Mouse (Mus musculus): Measurements from ENCODE around the gene Adamts14. TPM values are rescaled to one million over a fixed set of nuclear protein-coding genes. Genes with fewer than 3 reads are reported as not detected.

Adamts14 gene
- polyA plus RNA-seq, 1 experiment from 2014 or later = 0.37 TPM

DNA sequence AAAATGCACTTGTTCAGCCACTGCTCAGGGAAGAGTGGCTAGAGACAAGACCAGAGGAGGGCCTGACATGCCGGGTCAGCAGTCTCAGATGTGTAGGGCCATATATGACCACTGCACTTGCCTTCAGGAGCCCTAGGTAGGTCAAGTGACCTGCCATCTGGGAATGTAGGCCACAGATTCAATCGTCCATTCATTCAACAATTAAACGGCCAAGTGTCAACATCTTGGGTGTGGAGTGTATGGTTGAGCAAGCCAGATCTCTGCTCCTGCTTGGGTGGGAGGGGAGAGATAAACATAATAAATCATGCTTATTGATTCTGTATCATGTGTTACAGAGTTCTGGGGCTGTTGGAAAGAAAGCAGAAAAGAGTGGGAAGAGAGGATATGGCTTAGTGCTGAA lies 114.6 kb downstream of the Adamts14 start:
- H3K27ac ChIP-seq (ENCODE audit: low read depth, low read length) = no peak overlapping the region
- H3K27me3 ChIP-seq (ENCODE audit: control insufficient read depth, insufficient read depth, low read length) = no peaks in the 10 kb centered on the region
- 82% methylated on average over 3 of the region's 3 CpGs for WGBS
- H3K4me3 ChIP-seq (ENCODE audit: low read depth, low read length) = no peak overlapping the region
- no peak overlapping the region for H3K9ac ChIP-seq (ENCODE audit: low read depth, low read length)
- H3K4me2 ChIP-seq (replicated peaks; ENCODE audit: low read depth, low read length) = no peak overlapping the region
- no peaks in the 10 kb centered on the region for H3K9me3 ChIP-seq (ENCODE audit: control insufficient read depth, low read length)
- no peaks in the 10 kb centered on the region for H3K4me1 ChIP-seq (replicated peaks; ENCODE audit: control insufficient read depth, insufficient read depth, low read length)
- ATAC-seq (ENCODE audit: low FRiP score) (no peak), DNase-seq (ENCODE audit: low spot score) (no peak)
- H3K36me3 ChIP-seq (ENCODE audit: control insufficient read depth, insufficient read depth, low read length) = no peaks in the 10 kb centered on the region

DNA sequence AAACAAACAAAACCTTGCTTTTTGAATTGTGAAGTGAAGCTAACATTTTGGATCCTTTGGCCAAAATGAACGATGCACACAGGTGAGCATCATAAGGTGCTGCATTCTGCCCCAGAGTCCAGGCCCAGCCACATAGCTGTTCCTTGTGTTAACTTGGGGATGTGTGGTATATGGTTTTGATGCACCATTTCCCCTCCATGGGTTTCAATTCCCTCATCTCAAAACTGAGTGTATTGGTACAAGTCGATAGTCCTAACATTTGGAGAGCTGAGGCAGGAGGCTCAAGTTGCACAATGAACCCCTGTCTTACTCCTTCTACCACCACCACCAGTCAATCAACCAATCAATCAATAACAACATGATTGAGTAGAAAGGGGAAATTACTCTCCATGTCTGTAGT lies 116.8 kb downstream of the Adamts14 start:
- Histone ChIP-seq H3K4me2 (replicated peaks; ENCODE audit: low read depth, low read length) (no peak overlapping the region), H3K4me1 (replicated peaks; ENCODE audit: control insufficient read depth, insufficient read depth, low read length) (no peaks in the 10 kb centered on the region), H3K9me3 (ENCODE audit: control insufficient read depth, low read length) (no peaks in the 10 kb centered on the region), H3K36me3 (ENCODE audit: control insufficient read depth, insufficient read depth, low read length) (no peaks in the 10 kb centered on the region), H3K27ac (ENCODE audit: low read depth, low read length) (no peak overlapping the region), H3K4me3 (ENCODE audit: low read depth, low read length) (no peak overlapping the region), H3K27me3 (ENCODE audit: control insufficient read depth, insufficient read depth, low read length) (no peaks in the 10 kb centered on the region), H3K9ac (ENCODE audit: low read depth, low read length) (no peak overlapping the region)
- ATAC-seq (ENCODE audit: low FRiP score) = no peak
- no peak for DNase-seq (ENCODE audit: low spot score)
- 91% methylated on average over 2 of the region's 2 CpGs for WGBS

DNA sequence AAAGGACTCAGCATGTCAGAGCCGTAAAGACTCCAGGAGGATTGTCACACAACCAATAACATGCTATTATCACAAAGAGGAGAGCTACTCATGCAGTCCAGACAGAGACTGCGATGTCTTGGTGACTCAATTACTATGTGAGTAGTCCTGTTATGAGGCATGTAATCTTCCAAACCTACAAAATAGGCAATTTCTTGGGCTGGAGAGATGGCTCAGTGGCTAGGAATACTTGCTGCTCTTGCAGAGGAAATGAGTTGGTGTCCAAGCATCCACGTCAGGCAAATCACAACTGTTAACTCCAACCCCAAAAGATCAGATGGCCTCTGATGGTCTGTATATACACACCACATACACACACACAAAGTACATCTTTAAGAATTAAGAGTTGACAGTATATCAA lies 117.6 kb downstream of the Adamts14 start:
- no peak overlapping the region for H3K4me3 ChIP-seq (ENCODE audit: low read depth, low read length)
- no peaks in the 10 kb centered on the region for H3K4me1 ChIP-seq (replicated peaks; ENCODE audit: control insufficient read depth, insufficient read depth, low read length)
- H3K4me2 ChIP-seq (replicated peaks; ENCODE audit: low read depth, low read length) = no peak overlapping the region
- H3K9ac ChIP-seq (ENCODE audit: low read depth, low read length) = no peak overlapping the region
- ATAC-seq (ENCODE audit: low FRiP score) (no peak), DNase-seq (ENCODE audit: low spot score) (no peak)
- 85% methylated on average over 3 of the region's 3 CpGs for WGBS
- no peaks in the 10 kb centered on the region for H3K36me3 ChIP-seq (ENCODE audit: control insufficient read depth, insufficient read depth, low read length)
- H3K27ac ChIP-seq (ENCODE audit: low read depth, low read length) = no peak overlapping the region
- no peaks in the 10 kb centered on the region for H3K27me3 ChIP-seq (ENCODE audit: control insufficient read depth, insufficient read depth, low read length)
- no peaks in the 10 kb centered on the region for H3K9me3 ChIP-seq (ENCODE audit: control insufficient read depth, low read length)

DNA sequence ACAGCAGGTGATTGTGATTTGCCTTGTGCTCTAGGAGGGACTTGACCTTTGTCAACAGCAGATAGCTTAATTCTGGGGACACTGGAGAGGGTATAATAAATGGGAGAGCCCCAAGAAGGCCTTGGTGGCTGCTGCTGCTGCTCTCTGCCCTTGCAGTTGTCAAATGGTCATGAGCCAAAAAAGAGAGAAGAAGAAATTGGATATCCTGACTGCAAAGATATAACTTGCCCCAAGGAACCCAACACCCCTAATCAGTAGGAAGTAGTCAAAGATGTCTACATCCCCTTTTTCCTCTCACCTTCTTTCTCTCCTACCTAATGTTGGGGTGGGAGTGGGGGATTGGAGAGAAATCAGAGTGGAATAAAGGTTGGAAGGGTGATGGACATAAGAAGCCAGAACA lies 121.1 kb downstream of the Adamts14 start:
- H3K4me1 ChIP-seq (replicated peaks; ENCODE audit: control insufficient read depth, insufficient read depth, low read length) = no peaks in the 10 kb centered on the region
- H3K9me3 ChIP-seq (ENCODE audit: control insufficient read depth, low read length) = no peaks in the 10 kb centered on the region
- no peaks in the 10 kb centered on the region for H3K36me3 ChIP-seq (ENCODE audit: control insufficient read depth, insufficient read depth, low read length)
- no peaks in the 10 kb centered on the region for H3K27me3 ChIP-seq (ENCODE audit: control insufficient read depth, insufficient read depth, low read length)
- no peak overlapping the region for H3K9ac ChIP-seq (ENCODE audit: low read depth, low read length)
- no peak overlapping the region for H3K4me3 ChIP-seq (ENCODE audit: low read depth, low read length)
- H3K27ac ChIP-seq (ENCODE audit: low read depth, low read length) = no peak overlapping the region
- no peak overlapping the region for H3K4me2 ChIP-seq (replicated peaks; ENCODE audit: low read depth, low read length)
- no peak for ATAC-seq (ENCODE audit: low FRiP score)
- no peak for DNase-seq (ENCODE audit: low spot score)

DNA sequence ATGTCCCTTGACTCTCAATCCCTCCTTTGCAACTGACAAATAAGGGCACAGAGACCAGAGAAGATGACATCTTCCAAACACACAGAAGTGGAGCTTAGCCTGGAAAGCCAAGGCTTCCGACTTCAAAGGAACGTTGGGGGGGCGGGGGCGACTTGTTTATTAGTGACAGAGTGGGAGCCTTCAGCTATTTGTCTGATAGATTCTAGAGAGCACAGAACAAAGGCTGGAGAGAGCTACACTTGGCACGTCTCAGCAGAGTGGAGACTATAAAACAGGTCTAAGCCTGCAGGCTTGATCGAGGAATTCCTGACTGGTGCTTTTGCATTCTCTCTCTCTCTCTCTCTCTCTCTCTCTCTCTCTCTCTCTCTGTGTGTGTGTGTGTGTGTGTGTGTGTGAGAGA lies 122.6 kb downstream of the Adamts14 start:
- DNase-seq (ENCODE audit: low spot score) = no peak
- no peaks in the 10 kb centered on the region for H3K36me3 ChIP-seq (ENCODE audit: control insufficient read depth, insufficient read depth, low read length)

DNA sequence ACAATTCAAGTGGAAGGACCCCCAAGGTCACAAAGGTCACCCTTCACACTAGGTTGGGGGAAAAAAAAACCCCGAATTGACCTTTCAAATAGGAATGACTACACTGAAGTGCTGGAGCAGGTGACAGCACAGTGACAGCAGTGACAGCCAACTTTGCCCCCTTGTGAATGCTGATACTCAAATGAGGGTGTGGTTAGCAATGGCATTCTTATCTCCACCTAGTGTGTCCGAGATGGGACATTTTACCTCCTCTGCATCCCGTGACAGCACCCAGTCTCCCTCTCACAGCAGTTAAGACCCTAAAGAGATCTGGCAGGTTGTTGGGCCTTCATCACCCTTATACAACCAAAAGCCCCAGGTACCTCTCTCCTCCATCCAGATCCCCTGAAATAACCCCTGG lies 123.8 kb downstream of the Adamts14 start:
- H3K9ac ChIP-seq (ENCODE audit: low read depth, low read length) = no peak overlapping the region
- no peaks in the 10 kb centered on the region for H3K36me3 ChIP-seq (ENCODE audit: control insufficient read depth, insufficient read depth, low read length)
- H3K9me3 ChIP-seq (ENCODE audit: control insufficient read depth, low read length) = no peaks in the 10 kb centered on the region
- no peak overlapping the region for H3K27ac ChIP-seq (ENCODE audit: low read depth, low read length)
- ATAC-seq (ENCODE audit: low FRiP score) (no peak), DNase-seq (ENCODE audit: low spot score) (no peak)
- H3K4me3 ChIP-seq (ENCODE audit: low read depth, low read length) = no peak overlapping the region
- WGBS = 87% methylated on average over 3 of the region's 3 CpGs
- H3K4me1 ChIP-seq (replicated peaks; ENCODE audit: control insufficient read depth, insufficient read depth, low read length) = no peaks in the 10 kb centered on the region
- no peak overlapping the region for H3K4me2 ChIP-seq (replicated peaks; ENCODE audit: low read depth, low read length)
- H3K27me3 ChIP-seq (ENCODE audit: control insufficient read depth, insufficient read depth, low read length) = no peaks in the 10 kb centered on the region

More for the DNA sequence above, 122.6 kb downstream of the Adamts14 start:
- Histone ChIP-seq H3K4me1 (replicated peaks; ENCODE audit: control insufficient read depth, insufficient read depth, low read length) (no peaks in the 10 kb centered on the region), H3K4me3 (ENCODE audit: low read depth, low read length) (no peak overlapping the region), H3K27me3 (ENCODE audit: control insufficient read depth, insufficient read depth, low read length) (no peaks in the 10 kb centered on the region), H3K27ac (ENCODE audit: low read depth, low read length) (no peak overlapping the region), H3K9ac (ENCODE audit: low read depth, low read length) (no peak overlapping the region), H3K9me3 (ENCODE audit: control insufficient read depth, low read length) (no peaks in the 10 kb centered on the region), H3K4me2 (replicated peaks; ENCODE audit: low read depth, low read length) (no peak overlapping the region)
- ATAC-seq (ENCODE audit: low FRiP score) = no peak
- WGBS = 53% methylated on average over 6 of the region's 6 CpGs

DNA sequence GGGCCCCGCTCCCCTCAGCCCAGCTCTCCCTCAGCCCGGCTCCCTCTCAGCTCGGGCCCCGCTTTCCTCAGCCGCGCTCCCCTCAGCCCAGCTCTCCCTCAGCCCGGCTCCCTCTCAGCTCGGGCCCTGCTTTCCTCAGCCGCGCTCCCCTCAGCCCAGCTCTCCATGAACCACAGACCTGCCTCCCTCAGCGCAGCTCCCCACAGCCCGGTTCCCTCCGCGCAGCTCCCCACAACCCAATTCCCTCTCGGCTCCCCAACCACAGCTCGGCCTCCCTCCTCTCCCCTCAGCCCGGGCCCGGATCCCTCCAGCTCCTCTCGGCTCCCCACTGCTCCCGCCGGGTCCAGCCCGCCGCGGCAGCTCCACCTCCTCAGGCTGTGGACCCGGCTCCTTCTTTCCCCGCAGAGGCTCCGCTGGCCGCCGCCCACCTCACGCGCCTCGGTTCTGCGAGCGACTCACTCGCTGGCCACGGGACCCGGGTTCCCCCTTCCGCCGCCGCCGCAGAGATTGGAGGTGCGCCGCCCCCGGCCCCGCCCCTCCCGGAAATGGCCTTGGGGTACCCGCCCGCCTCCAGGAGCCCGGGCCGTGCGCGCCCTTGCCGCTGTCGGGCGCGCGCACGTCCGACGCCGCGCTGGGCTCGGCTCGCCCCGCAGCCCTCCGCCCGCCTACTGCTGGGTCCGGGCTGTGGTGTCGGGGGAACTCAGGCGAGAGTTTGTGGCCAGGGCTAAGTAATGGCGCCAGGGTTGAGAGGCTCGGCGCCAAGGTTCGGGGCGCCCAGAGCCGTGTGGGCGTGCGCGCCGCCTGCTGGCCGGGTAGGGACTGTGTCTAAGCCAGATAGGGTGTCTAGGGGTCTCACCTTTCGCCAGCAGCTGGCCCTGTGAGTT lies 125.8 kb downstream of the Adamts14 start, which contains the start of gene Sgpl1:
Gene Sgpl1 (minus strand): TSS at position 547 of the 884 bp plus-strand sequence.
- DNase-seq (ENCODE audit: low spot score) (peak; percentile 97), ATAC-seq (ENCODE audit: low FRiP score) (peak; percentile 86)
- under 1% methylated on average over 61 of the region's 82 CpGs for WGBS
- H3K4me3 ChIP-seq (ENCODE audit: low read depth, low read length) = peak within 1 kb of the TSS; percentile 86
- no peaks in the 10 kb centered on the region for H3K36me3 ChIP-seq (ENCODE audit: control insufficient read depth, insufficient read depth, low read length)
- H3K9ac ChIP-seq (ENCODE audit: low read depth, low read length) = peak within 1 kb of the TSS; percentile 88
- H3K27me3 ChIP-seq (ENCODE audit: control insufficient read depth, insufficient read depth, low read length) = no peaks in the 10 kb centered on the region
- H3K27ac ChIP-seq (ENCODE audit: low read depth, low read length) = peak within 1 kb of the TSS; percentile 92
- no peaks in the 10 kb centered on the region for H3K4me1 ChIP-seq (replicated peaks; ENCODE audit: control insufficient read depth, insufficient read depth, low read length)
- peak within 1 kb of the TSS; percentile 87 for H3K4me2 ChIP-seq (replicated peaks; ENCODE audit: low read depth, low read length)
- no peaks in the 10 kb centered on the region for H3K9me3 ChIP-seq (ENCODE audit: control insufficient read depth, low read length)
